8 mouse cellular contexts compared by ENCODE assay signal in genomic region chr19:57360341-57361130, GRCm38 (mm10). TPM values are rescaled to one million over a fixed set of nuclear protein-coding genes. Genes with fewer than 3 reads are reported as not detected.
A peak's percentile ranks its signal among the peaks of the same experiment; 100 is the strongest.
DNase-seq lines count a peak whose midpoint lies in the region; ATAC-seq and TF ChIP-seq lines count a peak whose summit lies in the region.

TSS of gene Fam160b1 (plus strand) at chr19:57360680.

- H3K9ac ChIP-seq in ES-E14 (ENCODE audit: insufficient read depth, low read depth, low read length, poor library complexity, severe bottlenecking), result peak within 1 kb of the TSS; percentile 91
- H3K9ac ChIP-seq in forebrain, embryonic 15.5 days (replicated peaks), result peak within 1 kb of the TSS; percentile 99
- peak within 1 kb of the TSS; percentile 99 for H3K9ac ChIP-seq in lung, embryonic 14.5 days

- TF ChIP-seq CTCF in layer of hippocampus, adult 2 months (conservative IDR thresholded peaks at IDR 0.05), result peak; percentile 75
- TF ChIP-seq CTCF in lung, embryonic 14.5 days (IDR thresholded peaks at IDR 0.05; ENCODE audit: low read depth), result peak; percentile 57
- peak; percentile 72; the same call in 1 of the 2 replicates for TF ChIP-seq CTCF in olfactory bulb, adult 2 months (IDR thresholded peaks at IDR 0.05; ENCODE audit: insufficient read depth, low read depth, low read length)
- peak; percentile 93 for TF ChIP-seq CTCF in thymus, adult 2 months (IDR thresholded peaks at IDR 0.05; ENCODE audit: borderline replicate concordance, control insufficient read depth, extremely low read depth, insufficient read depth, low read length, poor library complexity)

- DNase-seq in ES-E14 (ENCODE audit: low read depth, low spot score), result peak; percentile 88
- peak; percentile 98 for DNase-seq in cerebellum, adult 11-12 months
- peak; percentile 88 for DNase-seq in heart, postnatal 25 days (ENCODE audit: low spot score)
- peak; percentile 90 to 96 for DNase-seq in layer of hippocampus, adult 2 months (ENCODE audit: low spot score in 2 of 2)
- DNase-seq in lung, embryonic 14.5 days, result peak; percentile 96
- peak; percentile 95 for DNase-seq in thymus, adult 2 months

- H3K4me3 ChIP-seq in ES-E14 (ENCODE audit: insufficient read depth in 1 of 2, low read depth in 1 of 2, low read length in 2 of 2, poor library complexity in 1 of 2, severe bottlenecking in 1 of 2), result peak within 1 kb of the TSS; percentile 90
- peak within 1 kb of the TSS; percentile 88 for H3K4me3 ChIP-seq in forebrain, embryonic 15.5 days
- peak within 1 kb of the TSS; percentile 87 for H3K4me3 ChIP-seq in layer of hippocampus, adult 2 months
- peak within 1 kb of the TSS; percentile 98 for H3K4me3 ChIP-seq in lung, embryonic 14.5 days (ENCODE audit: low read depth, low read length)
- H3K4me3 ChIP-seq in olfactory bulb, adult 2 months (ENCODE audit: insufficient read depth, low read depth, low read length), result peak within 1 kb of the TSS; percentile 90
- H3K4me3 ChIP-seq in thymus, adult 2 months (ENCODE audit: control insufficient read depth, insufficient read depth, low read length), result peak within 1 kb of the TSS; percentile 92

- H3K27ac ChIP-seq in ES-E14 (ENCODE audit: insufficient read depth, low read depth, low read length, poor library complexity, severe bottlenecking), result peak within 1 kb of the TSS; percentile 61; the same call in 1 of the 2 replicates
- peak within 1 kb of the TSS; percentile 94 for H3K27ac ChIP-seq in forebrain, embryonic 15.5 days (replicated peaks)
- peak within 1 kb of the TSS; percentile 93 for H3K27ac ChIP-seq in layer of hippocampus, adult 2 months
- peak within 1 kb of the TSS; percentile 97 for H3K27ac ChIP-seq in lung, embryonic 14.5 days (ENCODE audit: low read depth)
- peak within 1 kb of the TSS; percentile 89 for H3K27ac ChIP-seq in olfactory bulb, adult 2 months (ENCODE audit: insufficient read depth, low read depth, low read length)
- H3K27ac ChIP-seq in thymus, adult 2 months (ENCODE audit: control insufficient read depth, insufficient read depth, low read length), result peak within 1 kb of the TSS; percentile 76

- H3K9me3 ChIP-seq in ES-E14 (ENCODE audit: control insufficient read depth, insufficient read depth, low read depth, low read length), result no peaks in the 10 kb centered on the region
- H3K9me3 ChIP-seq in forebrain, embryonic 15.5 days, result no peaks in the 10 kb centered on the region
- no peaks in the 10 kb centered on the region for H3K9me3 ChIP-seq in lung, embryonic 14.5 days (ENCODE audit: low read depth, low read length)

- peak; percentile 92 for ATAC-seq in forebrain, embryonic 15.5 days (replicated peaks)
- peak; percentile 89 for ATAC-seq in lung, embryonic 14.5 days (ENCODE audit: insufficient read depth)

- peak within 1 kb of the TSS; percentile 52 for H3K4me2 ChIP-seq in forebrain, embryonic 15.5 days (replicated peaks)
- peak within 1 kb of the TSS; percentile 77 for H3K4me2 ChIP-seq in lung, embryonic 14.5 days

- H3K4me1 ChIP-seq in ES-E14 (ENCODE audit: control insufficient read depth in 2 of 2, insufficient read depth in 2 of 2, low read length in 2 of 2, poor library complexity in 1 of 2), result peaks cover 13 to 19% of the 10 kb centered on the region in 2 experiments
- peaks cover 47% of the 10 kb centered on the region for H3K4me1 ChIP-seq in forebrain, embryonic 15.5 days
- H3K4me1 ChIP-seq in lung, embryonic 14.5 days (ENCODE audit: insufficient read depth), result peaks cover 36% of the 10 kb centered on the region
- H3K4me1 ChIP-seq in olfactory bulb, adult 2 months (ENCODE audit: control insufficient read depth, insufficient read depth, low read length), result peaks cover 20% of the 10 kb centered on the region
- peaks cover 52% of the 10 kb centered on the region for H3K4me1 ChIP-seq in thymus, adult 2 months (replicated peaks; ENCODE audit: control insufficient read depth, insufficient read depth, low read length)

- intact Hi-C loops in heart, postnatal 25 days (cut with DNase I), result no loop called here

- WGBS in forebrain, embryonic 15.5 days, result under 1% methylated on average over 61 of the region's 70 CpGs
- WGBS in lung, embryonic 14.5 days, result under 1% methylated on average over 64 of the region's 70 CpGs
- under 1% methylated on average over 60 of the region's 70 CpGs for WGBS in olfactory bulb, adult 2 months
- WGBS in thymus, adult 2 months, result under 1% methylated on average over 69 of the region's 70 CpGs

- in situ Hi-C loops in ES-E14 (cut with MboI; ENCODE audit: low sequenced_read_pairs in 2 of 2, unreplicated experiment in 2 of 2), result no loop called here

- H3K27me3 ChIP-seq in forebrain, embryonic 15.5 days, result no peaks in the 10 kb centered on the region
- no peaks in the 10 kb centered on the region for H3K27me3 ChIP-seq in lung, embryonic 14.5 days (ENCODE audit: insufficient read depth, low read length)
- no peaks in the 10 kb centered on the region for H3K27me3 ChIP-seq in thymus, adult 2 months (ENCODE audit: control insufficient read depth, insufficient read depth, low read length)

- H3K36me3 ChIP-seq in ES-E14 (ENCODE audit: control insufficient read depth, insufficient read depth, low read length, poor library complexity, severe bottlenecking), result no peaks in the 10 kb centered on the region
- H3K36me3 ChIP-seq in forebrain, embryonic 15.5 days, result no peaks in the 10 kb centered on the region
- no peaks in the 10 kb centered on the region for H3K36me3 ChIP-seq in lung, embryonic 14.5 days (ENCODE audit: insufficient read depth)
- H3K36me3 ChIP-seq in thymus, adult 2 months (ENCODE audit: control insufficient read depth, insufficient read depth, low read length), result no peaks in the 10 kb centered on the region

- 0 out of 2 replicates have a peak, but pooled peaks have one; percentile 36 for TF ChIP-seq POLR2A in olfactory bulb, adult 2 months (IDR thresholded peaks at IDR 0.05; ENCODE audit: insufficient read depth, low read depth, low read length)
- peak; percentile 71; the same call in 1 of the 2 replicates for TF ChIP-seq POLR2A in thymus, adult 2 months (IDR thresholded peaks at IDR 0.05; ENCODE audit: control insufficient read depth, extremely low read depth, insufficient read depth, low read length, poor library complexity)

TF ChIP-seq in ES-E14, 5 proteins besides CTCF, POLR2A, EP300 and RAD21:
- TF ChIP-seq MAFK (IDR thresholded peaks at IDR 0.05; ENCODE audit: insufficient read depth, low read depth, low read length) (no peak), ZC3H11A (IDR thresholded peaks at IDR 0.05; ENCODE audit: borderline replicate concordance, low read depth, low read length) (no peak), HCFC1 (IDR thresholded peaks at IDR 0.05; ENCODE audit: borderline replicate concordance, insufficient read depth, low read length) (no peak), ZNF384 (IDR thresholded peaks at IDR 0.05; ENCODE audit: low read depth, low read length) (no peak), CHD2 (IDR thresholded peaks at IDR 0.05; ENCODE audit: low read depth, low read length) (no peak)

RNA-seq across cellular contexts. Expression of gene Fam160b1, which starts in this region (rescaled TPM):
- 8.5 and 9.8 TPM in 2 replicates for total RNA-seq in ES-E14 (2012; rRNA removed)
- polyA plus RNA-seq in forebrain, embryonic 15.5 days (2015; fragmentation: Nextera tagmentation; extraction: Ambion mirVana), result 13.8 and 15.7 TPM in 2 replicates
- total RNA-seq in heart, postnatal 25 days (2021), result 10 to 100 TPM in 1 of 2 experiments, 1 to 10 TPM in 1; 9.9 to 12.4 TPM
- 10 to 100 TPM; 21.2 to 22.7 TPM for total RNA-seq in layer of hippocampus, adult 2 months (2021)
- polyA plus RNA-seq in lung, embryonic 14.5 days (2014; fragmentation: Nextera tagmentation; extraction: Ambion mirVana), result 20.3 and 21.2 TPM in 2 replicates
- not detected in 2 replicates for polyA plus RNA-seq in olfactory bulb, adult 2 months (2012; ENCODE audit: insufficient read depth, insufficient read length, low replicate concordance, missing spikeins)
- polyA plus RNA-seq in thymus, adult 2 months (2012; rRNA removed), result 26.1 and 28.3 TPM in 2 replicates

Comparison
In these comparisons a context has a peak if more than half of its experiments do, and no peak if none do; other contexts are left out.
1. Peak in every context shown above with its lines: DNase-seq, ATAC-seq, H3K4me3 ChIP-seq and H3K27ac ChIP-seq.
2. RNA of gene Fam160b1 (polyA plus RNA-seq): 26.1 to 28.3 TPM in thymus, adult 2 months, 20.3 to 21.2 TPM in lung, embryonic 14.5 days and 13.8 to 15.7 TPM in forebrain, embryonic 15.5 days; not detected in olfactory bulb, adult 2 months; every median in the first group is over 10 times any median in the second.